Comparison of ENCODE assay signal across 8 mouse cellular contexts in genomic region chr15:27465391-27466005, GRCm38 (mm10). TPM values are rescaled to one million over a fixed set of nuclear protein-coding genes. Genes with fewer than 3 reads are reported as not detected.
DNase-seq lines count a peak whose midpoint lies in the region; ATAC-seq and TF ChIP-seq lines count a peak whose summit lies in the region.

No protein-coding gene starts in this region.

- H3K4me1 ChIP-seq in lung, embryonic 14.5 days (ENCODE audit: insufficient read depth): no peaks in the 10 kb centered on the region
- H3K4me1 ChIP-seq in forebrain, postnatal 0 days (ENCODE audit: insufficient read depth): peaks cover 22% of the 10 kb centered on the region
- peaks cover 45% of the 10 kb centered on the region for H3K4me1 ChIP-seq in liver, embryonic 15.5 days (replicated peaks)

- H3K9ac ChIP-seq in lung, embryonic 14.5 days: peak overlapping the region; percentile 77; the same call in 1 of the 2 replicates
- H3K9ac ChIP-seq in forebrain, postnatal 0 days: peak overlapping the region; percentile 96
- peak overlapping the region; percentile 93 for H3K9ac ChIP-seq in liver, embryonic 15.5 days

- DNase-seq in lung, embryonic 14.5 days: peak; percentile 61
- DNase-seq in lung, postnatal 36 days: no peak
- DNase-seq in cerebellum, adult 8-10 months: peak; percentile 48
- peak; percentile 72 for DNase-seq in forebrain, postnatal 0 days
- DNase-seq in adrenal gland, postnatal 14 days: no peak
- DNase-seq in left cerebral cortex, adult 11 months (ENCODE audit: low spot score): no peak

- TF ChIP-seq CTCF in lung, embryonic 14.5 days (IDR thresholded peaks at IDR 0.05; ENCODE audit: low read depth): no peak
- no peak; the same call in 1 of the 2 replicates for TF ChIP-seq CTCF in forebrain, postnatal 0 days (IDR thresholded peaks at IDR 0.05; ENCODE audit: low read depth)

- 20% methylated on average over 8 of the region's 8 CpGs for WGBS in lung, embryonic 14.5 days
- WGBS in forebrain, postnatal 0 days: 8% methylated on average over 8 of the region's 8 CpGs
- 32% methylated on average over 8 of the region's 8 CpGs for WGBS in liver, embryonic 15.5 days (ENCODE audit: insufficient replicate concordance)

- H3K4me2 ChIP-seq in lung, embryonic 14.5 days: peak overlapping the region; percentile 92
- peak overlapping the region; percentile 44 for H3K4me2 ChIP-seq in forebrain, postnatal 0 days (ENCODE audit: low read depth)
- H3K4me2 ChIP-seq in liver, embryonic 15.5 days: peak overlapping the region; percentile 94

- no peak for ATAC-seq in lung, embryonic 14.5 days (ENCODE audit: insufficient read depth)
- peak; percentile 19 for ATAC-seq in forebrain, postnatal 0 days
- ATAC-seq in liver, embryonic 15.5 days (ENCODE audit: insufficient read depth): no peak
- ATAC-seq in megakaryocyte-erythroid progenitor cell, adult 5-6 weeks (replicated peaks; ENCODE audit: low FRiP score, low TSS enrichment, poor library complexity, severe bottlenecking): no peak

- H3K27me3 ChIP-seq in lung, embryonic 14.5 days (ENCODE audit: insufficient read depth, low read length): peaks cover 5% of the 10 kb centered on the region; the same call in 1 of the 2 replicates
- no peaks in the 10 kb centered on the region for H3K27me3 ChIP-seq in forebrain, postnatal 0 days (ENCODE audit: insufficient read depth, low read length)
- H3K27me3 ChIP-seq in liver, embryonic 15.5 days: peaks cover 5% of the 10 kb centered on the region; the same call in 1 of the 2 replicates

- H3K4me3 ChIP-seq in lung, embryonic 14.5 days (ENCODE audit: low read depth, low read length): peak overlapping the region; percentile 76
- peak overlapping the region; percentile 90 for H3K4me3 ChIP-seq in forebrain, postnatal 0 days (ENCODE audit: low read depth, low read length)
- H3K4me3 ChIP-seq in liver, embryonic 15.5 days (replicated peaks): peak overlapping the region; percentile 93

- no peaks in the 10 kb centered on the region for H3K36me3 ChIP-seq in lung, embryonic 14.5 days (ENCODE audit: insufficient read depth)
- H3K36me3 ChIP-seq in forebrain, postnatal 0 days (ENCODE audit: insufficient read depth): no peaks in the 10 kb centered on the region
- no peaks in the 10 kb centered on the region for H3K36me3 ChIP-seq in liver, embryonic 15.5 days (replicated peaks)

- H3K9me3 ChIP-seq in lung, embryonic 14.5 days (ENCODE audit: low read depth, low read length): no peaks in the 10 kb centered on the region
- H3K9me3 ChIP-seq in forebrain, postnatal 0 days (ENCODE audit: low read length): no peaks in the 10 kb centered on the region
- no peaks in the 10 kb centered on the region for H3K9me3 ChIP-seq in liver, embryonic 15.5 days (replicated peaks)

- no peak overlapping the region for H3K27ac ChIP-seq in lung, embryonic 14.5 days (ENCODE audit: low read depth)
- H3K27ac ChIP-seq in forebrain, postnatal 0 days (ENCODE audit: low read depth, low read length): peak overlapping the region; percentile 97
- peak overlapping the region; percentile 94 for H3K27ac ChIP-seq in liver, embryonic 15.5 days (replicated peaks)

RNA-seq across cellular contexts. Expression of gene Ank, which starts 1.0 kb away (rescaled TPM):
- 9.2 and 9.6 TPM in 2 replicates for polyA plus RNA-seq in lung, embryonic 14.5 days (2014; fragmentation: Nextera tagmentation; extraction: Ambion mirVana)
- total RNA-seq in forebrain, postnatal 0 days (2014; rRNA removed): 31.5 and 35.5 TPM in 2 replicates
- polyA plus RNA-seq in forebrain, postnatal 0 days (2015; fragmentation: Nextera tagmentation; extraction: Ambion mirVana): 18.9 and 22.8 TPM in 2 replicates
- polyA plus RNA-seq in liver, embryonic 15.5 days (2015; fragmentation: Nextera tagmentation; extraction: Ambion mirVana): 10.5 and 10.8 TPM in 2 replicates
- total RNA-seq in megakaryocyte-erythroid progenitor cell, adult 5-6 weeks (2014; fragmentation: Nextera tagmentation): 43.4 and 61.0 TPM in 2 replicates
- 23.5 and 29.0 TPM in 2 replicates for total RNA-seq in megakaryocyte-erythroid progenitor cell, adult 5-6 weeks (2017)
- 30.2 and 34.6 TPM in 2 replicates for total RNA-seq in adrenal gland, postnatal 14 days (2021)

Comparison
In these comparisons a context has a peak if more than half of its experiments do, and no peak if none do; other contexts are left out.
1. DNase-seq: peak in lung, embryonic 14.5 days (single experiment), cerebellum, adult 8-10 months (single experiment) and forebrain, postnatal 0 days (single experiment); none in lung, postnatal 36 days (single experiment), adrenal gland, postnatal 14 days (single experiment) and left cerebral cortex, adult 11 months (single experiment).
2. H3K4me2 ChIP-seq: peak in every context shown above with its lines; median percentile 94 in liver, embryonic 15.5 days; 92 in lung, embryonic 14.5 days; 44 in forebrain, postnatal 0 days.
3. Peak in every context shown above with its lines, with median percentiles within 50 percentile points of each other: H3K4me3 ChIP-seq and H3K9ac ChIP-seq.